Comparison of ENCODE assay signal across 8 mouse cellular contexts in genomic region chr10:117392832-117393195, GRCm38 (mm10). TPM values are rescaled to one million over a fixed set of nuclear protein-coding genes. Genes with fewer than 3 reads are reported as not detected.
DNase-seq lines count a peak whose midpoint lies in the region; ATAC-seq and TF ChIP-seq lines count a peak whose summit lies in the region.

No protein-coding gene starts in this region.

- H3K9me3 ChIP-seq in erythroblast, embryonic 14.5 days (ENCODE audit: control insufficient read depth, low read length): no peaks in the 10 kb centered on the region
- no peaks in the 10 kb centered on the region for H3K9me3 ChIP-seq in intestine, embryonic 15.5 days
- H3K9me3 ChIP-seq in midbrain, embryonic 12.5 days: no peaks in the 10 kb centered on the region

- H3K4me1 ChIP-seq in erythroblast, embryonic 14.5 days (ENCODE audit: control insufficient read depth): peaks cover 7% of the 10 kb centered on the region
- H3K4me1 ChIP-seq in cortical plate, adult 2 months (ENCODE audit: control insufficient read depth, insufficient read depth, low read length): peaks cover 1% of the 10 kb centered on the region; the same call in 1 of the 2 replicates
- H3K4me1 ChIP-seq in intestine, embryonic 15.5 days (replicated peaks): no peaks in the 10 kb centered on the region
- peaks cover 10% of the 10 kb centered on the region for H3K4me1 ChIP-seq in midbrain, embryonic 12.5 days

- WGBS in intestine, embryonic 15.5 days: 9% methylated on average over 6 of the region's 6 CpGs
- WGBS in midbrain, embryonic 12.5 days: 14% methylated on average over 5 of the region's 6 CpGs

- peak overlapping the region; percentile 62 for H3K4me2 ChIP-seq in intestine, embryonic 15.5 days (replicated peaks)
- H3K4me2 ChIP-seq in midbrain, embryonic 12.5 days (replicated peaks): peak overlapping the region; percentile 61

- DNase-seq in frontal cortex, postnatal 10 days (ENCODE audit: low spot score in 2 of 2): no peak
- no peak for DNase-seq in left cerebral cortex, adult 18-20 months (ENCODE audit: low spot score in 2 of 2)

- no peak for ATAC-seq in erythroblast, adult 5-6 weeks (replicated peaks; ENCODE audit: low FRiP score, poor library complexity, severe bottlenecking)
- peak; percentile 32 for ATAC-seq in intestine, embryonic 15.5 days
- ATAC-seq in midbrain, embryonic 12.5 days (ENCODE audit: low FRiP score, low read depth): no peak
- ATAC-seq in inflammation-experienced regulatory T-cells, adult 6 months: no peak

- TF ChIP-seq CTCF in cortical plate, adult 2 months (IDR thresholded peaks at IDR 0.05; ENCODE audit: extremely low read depth, insufficient read depth, low read length): no peak

- peak overlapping the region; percentile 58 for H3K4me3 ChIP-seq in erythroblast, embryonic 14.5 days (replicated peaks)
- peak overlapping the region; percentile 31; the same call in 1 of the 2 replicates for H3K4me3 ChIP-seq in cortical plate, adult 2 months (ENCODE audit: insufficient read depth, low read length)
- peak overlapping the region; percentile 28 for H3K4me3 ChIP-seq in intestine, embryonic 15.5 days (replicated peaks)
- peak overlapping the region; percentile 42 for H3K4me3 ChIP-seq in midbrain, embryonic 12.5 days

- H3K27ac ChIP-seq in cortical plate, adult 2 months (ENCODE audit: insufficient read depth, low read length): no peak overlapping the region
- H3K27ac ChIP-seq in intestine, embryonic 15.5 days: no peak overlapping the region
- no peak overlapping the region for H3K27ac ChIP-seq in midbrain, embryonic 12.5 days (replicated peaks)

- TF ChIP-seq POLR2A in cortical plate, adult 2 months (IDR thresholded peaks at IDR 0.05; ENCODE audit: extremely low read depth, insufficient read depth, low read length): no peak

- peaks cover 5% of the 10 kb centered on the region for H3K27me3 ChIP-seq in erythroblast, embryonic 14.5 days (ENCODE audit: control insufficient read depth)
- H3K27me3 ChIP-seq in intestine, embryonic 15.5 days (replicated peaks): no peaks in the 10 kb centered on the region
- H3K27me3 ChIP-seq in midbrain, embryonic 12.5 days: peaks cover 7% of the 10 kb centered on the region

- H3K9ac ChIP-seq in intestine, embryonic 15.5 days: no peak overlapping the region
- no peak overlapping the region for H3K9ac ChIP-seq in midbrain, embryonic 12.5 days (replicated peaks)

- H3K36me3 ChIP-seq in erythroblast, embryonic 14.5 days (ENCODE audit: control insufficient read depth): no peaks in the 10 kb centered on the region
- H3K36me3 ChIP-seq in intestine, embryonic 15.5 days: no peaks in the 10 kb centered on the region
- H3K36me3 ChIP-seq in midbrain, embryonic 12.5 days: no peaks in the 10 kb centered on the region

RNA-seq across cellular contexts. Expression of gene Cpsf6, which starts 13.0 kb away (rescaled TPM):
- 14.4 and 14.8 TPM in 2 replicates for polyA plus RNA-seq in erythroblast, embryonic 14.5 days (2012)
- 37.6 and 47.7 TPM in 2 replicates for total RNA-seq in erythroblast, adult 5-6 weeks (2015; ENCODE audit: low replicate concordance)
- total RNA-seq in erythroblast, adult 5-6 weeks (2017; ENCODE audit: low replicate concordance): 36.5 and 47.0 TPM in 2 replicates
- polyA plus RNA-seq in cortical plate, adult 2 months (2012; rRNA removed): 60.4 and 61.3 TPM in 2 replicates
- 112 and 129 TPM in 2 replicates for polyA plus RNA-seq in intestine, embryonic 15.5 days (2015; fragmentation: Nextera tagmentation; extraction: Ambion mirVana)
- polyA plus RNA-seq in midbrain, embryonic 12.5 days (2016; fragmentation: Nextera tagmentation; extraction: Ambion mirVana): 265 and 279 TPM in 2 replicates
- polyA plus RNA-seq in inflammation-experienced regulatory T-cells, adult 6 months (2017; shearing (Covaris generic)): 100 to 1,000 TPM; 103 to 132 (median 120) TPM
- total RNA-seq in left cerebral cortex, adult 18-20 months (2021): 100 to 1,000 TPM; 109 to 117 TPM
